Mouse (Mus musculus) layer of hippocampus, adult 2 months (tissue): ENCODE data around the gene Gramd4. TPM values are rescaled to one million over a fixed set of nuclear protein-coding genes. Genes with fewer than 3 reads are reported as not detected.

Experiments used
- DNase-seq, 2 experiments: peaks; one replicate each; pipeline ENCODE4 v3.0.0; 2022; ENCODE audit warnings: low spot score in 2 of 2
- H3K27ac ChIP-seq: fragments of 200-600 bp; 2 replicates; pipeline ENCODE4 v1.8.1; 2022
- H3K4me3 ChIP-seq: fragments of 200-600 bp; 2 replicates; pipeline ENCODE4 v1.8.1; 2022; ENCODE audit warnings: mild to moderate bottlenecking
- CTCF ChIP-seq: fragments of 200-600 bp; conservative IDR thresholded peaks from 2 replicates; pipeline ENCODE4 v1.8.1; 2022; ENCODE audit warnings: antibody characterized with exemption, mild to moderate bottlenecking, moderate library complexity
- total RNA-seq, 2 experiments: library from RNA; stranded (reverse); gene quantifications; 2 replicates each; pipeline ENCODE4 v1.2.3; 2021

Gene Gramd4
- total RNA-seq, 2 experiments from 2014 or later = 24.8 to 28.7 TPM

GRCm38 (mm10) chr15:86080408-86080807 is 22.9 kb downstream of the Gramd4 start:
- Histone ChIP-seq H3K4me3 (no peak overlapping the region), H3K27ac (no peak overlapping the region)
- no peak for DNase-seq
- TF ChIP-seq CTCF = no peak

GRCm38 (mm10) chr15:86081654-86082053 is 24.2 kb downstream of the Gramd4 start:
- Histone ChIP-seq H3K4me3 (no peak overlapping the region), H3K27ac (peak overlapping the region; percentile 74; the same call in 1 of the 2 replicates)
- no peak for TF ChIP-seq CTCF
- DNase-seq = no peak

GRCm38 (mm10) chr15:86082551-86082961 is 25.1 kb downstream of the Gramd4 start:
- DNase-seq = no peak
- H3K4me3 ChIP-seq = no peak overlapping the region
- H3K27ac ChIP-seq = peak overlapping the region; percentile 74
- TF ChIP-seq CTCF = no peak

GRCm38 (mm10) chr15:86083261-86083741 is 25.8 kb downstream of the Gramd4 start:
- no peak for TF ChIP-seq CTCF
- no peak overlapping the region for H3K4me3 ChIP-seq
- peak overlapping the region; percentile 74 for H3K27ac ChIP-seq
- DNase-seq = no peak

- no peak for DNase-seq
- TF ChIP-seq CTCF = peak; percentile 81
- H3K4me3 ChIP-seq = no peak overlapping the region; the same call in 1 of the 2 replicates
- peak overlapping the region; percentile 90 for H3K27ac ChIP-seq
Measured at GRCm38 (mm10) chr15:86085301-86086225, 28.1 kb downstream of the Gramd4 start.

GRCm38 (mm10) chr15:86086291-86086706 is 28.8 kb downstream of the Gramd4 start:
- peak; percentile 50 to 73 for DNase-seq
- Histone ChIP-seq H3K4me3 (no peak overlapping the region; the same call in 1 of the 2 replicates), H3K27ac (peak overlapping the region; percentile 90)
- TF ChIP-seq CTCF = no peak

GRCm38 (mm10) chr15:86087591-86088149 is 30.2 kb downstream of the Gramd4 start:
- Histone ChIP-seq H3K27ac (peak overlapping the region; percentile 90), H3K4me3 (no peak overlapping the region)
- DNase-seq = peak in 1 of 2 experiments; percentile 60
- TF ChIP-seq CTCF = no peak

DNA sequence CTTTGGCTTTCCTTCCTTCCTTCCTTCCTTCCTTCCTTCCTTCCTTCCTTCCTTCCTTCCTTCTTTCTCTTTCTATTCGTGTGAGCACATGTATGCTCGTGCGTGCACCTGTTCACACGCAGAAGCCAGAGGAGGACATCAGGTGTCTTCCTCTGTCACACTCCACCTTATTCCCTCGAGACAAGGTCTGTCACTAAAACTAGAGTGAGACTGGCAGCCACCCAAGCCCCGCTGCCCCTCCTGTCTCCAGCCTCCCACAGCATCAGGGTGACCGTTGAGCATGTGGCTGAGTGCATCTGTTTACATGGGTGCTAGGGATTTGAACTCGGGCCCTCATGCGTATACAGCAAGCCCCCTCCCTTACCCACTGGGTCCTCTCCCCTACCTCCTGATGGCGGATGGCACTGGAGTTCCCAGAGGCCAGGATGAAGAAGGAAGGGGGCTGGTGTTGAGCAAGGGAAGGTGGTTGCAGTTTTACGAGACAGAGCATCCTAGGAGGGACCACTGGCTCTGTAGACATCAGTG is 30.8 kb downstream of the Gramd4 start:
- DNase-seq = no peak
- TF ChIP-seq CTCF = no peak
- Histone ChIP-seq H3K27ac (peak overlapping the region; percentile 90), H3K4me3 (no peak overlapping the region)

GRCm38 (mm10) chr15:86089091-86089744 is 31.7 kb downstream of the Gramd4 start:
- TF ChIP-seq CTCF = no peak
- no peak for DNase-seq
- Histone ChIP-seq H3K4me3 (no peak overlapping the region), H3K27ac (peak overlapping the region; percentile 62; the same call in 1 of the 2 replicates)

DNA sequence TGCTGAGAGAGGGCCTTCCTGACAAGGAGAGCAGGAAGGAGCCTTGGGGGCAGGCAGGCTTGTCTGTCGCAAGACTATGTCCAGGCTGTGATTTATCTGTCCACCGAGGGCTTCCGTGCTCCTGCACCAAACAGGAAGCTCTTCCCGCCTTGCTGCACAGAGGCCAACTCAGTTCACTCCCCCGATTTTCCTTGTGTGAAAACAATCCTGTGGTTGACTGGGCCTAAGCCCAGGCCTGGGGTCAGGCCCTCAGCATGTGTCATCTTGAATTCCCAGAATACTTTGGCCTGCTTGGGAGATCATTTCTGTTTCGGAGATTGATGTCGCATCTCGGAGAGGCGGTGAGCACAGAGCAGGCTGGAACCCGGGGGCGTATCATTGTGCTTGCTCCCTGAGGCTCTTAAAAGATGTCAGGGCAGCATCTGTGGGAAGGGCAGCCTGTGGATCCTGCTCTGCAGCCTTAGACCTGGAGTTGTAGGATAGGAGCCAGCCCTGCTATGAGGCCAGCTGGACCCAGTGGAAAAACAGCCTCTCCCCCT is 32.6 kb downstream of the Gramd4 start:
- DNase-seq = no peak
- Histone ChIP-seq H3K4me3 (no peak overlapping the region), H3K27ac (peak overlapping the region; percentile 62)
- TF ChIP-seq CTCF = 0 out of 2 replicates have a peak, but pooled peaks have one; percentile 5

- TF ChIP-seq CTCF = no peak
- Histone ChIP-seq H3K27ac (peak overlapping the region; percentile 62; the same call in 1 of the 2 replicates), H3K4me3 (no peak overlapping the region)
- DNase-seq = no peak
Measured at GRCm38 (mm10) chr15:86090578-86090977, 33.1 kb downstream of the Gramd4 start.
